Mouse (Mus musculus) embryonic fibroblast, embryonic 13.5 days (primary cell): ENCODE measurements around the gene Aacs. TPM values are rescaled to one million over a fixed set of nuclear protein-coding genes. Genes with fewer than 3 reads are reported as not detected.

Experiments
- H3K27ac ChIP-seq: 2 replicates; pipeline ENCODE4 v1.5.1; 2012; ENCODE audit warnings: low read length, control low read depth, inconsistent platforms; ENCODE audit not compliant: insufficient read depth
- H3K4me1 ChIP-seq: 2 replicates; pipeline ENCODE4 v1.6.1; 2011; ENCODE audit warnings: low read length; ENCODE audit not compliant: control insufficient read depth, insufficient read depth
- H3K4me3 ChIP-seq: 2 replicates; pipeline ENCODE4 v1.5.1; 2011; ENCODE audit warnings: mild to moderate bottlenecking, control low read depth, low read length; ENCODE audit not compliant: insufficient read depth
- CTCF ChIP-seq: IDR thresholded peaks from 2 replicates; pipeline ENCODE4 v1.5.1; 2011; ENCODE audit warnings: mild to moderate bottlenecking, control low read depth, low read length, moderate library complexity, borderline replicate concordance; ENCODE audit not compliant: insufficient read depth
- POLR2A ChIP-seq: IDR thresholded peaks from 2 replicates; pipeline ENCODE4 v1.6.1; 2011; ENCODE audit warnings: low read depth, mild to moderate bottlenecking, control low read depth, low read length, moderate library complexity
- polyA plus RNA-seq: library from polyadenylated mRNA; stranded (reverse); fragments of >200 nt; gene quantifications from 2 replicates; pipeline ENCODE4 v1.2.4, GENCODE M21; 2011; ENCODE audit warnings: low read depth; ENCODE audit not compliant: missing spikeins, insufficient read length

Gene Aacs
- polyA plus RNA-seq, 1 experiment = 40.7 TPM

DNA sequence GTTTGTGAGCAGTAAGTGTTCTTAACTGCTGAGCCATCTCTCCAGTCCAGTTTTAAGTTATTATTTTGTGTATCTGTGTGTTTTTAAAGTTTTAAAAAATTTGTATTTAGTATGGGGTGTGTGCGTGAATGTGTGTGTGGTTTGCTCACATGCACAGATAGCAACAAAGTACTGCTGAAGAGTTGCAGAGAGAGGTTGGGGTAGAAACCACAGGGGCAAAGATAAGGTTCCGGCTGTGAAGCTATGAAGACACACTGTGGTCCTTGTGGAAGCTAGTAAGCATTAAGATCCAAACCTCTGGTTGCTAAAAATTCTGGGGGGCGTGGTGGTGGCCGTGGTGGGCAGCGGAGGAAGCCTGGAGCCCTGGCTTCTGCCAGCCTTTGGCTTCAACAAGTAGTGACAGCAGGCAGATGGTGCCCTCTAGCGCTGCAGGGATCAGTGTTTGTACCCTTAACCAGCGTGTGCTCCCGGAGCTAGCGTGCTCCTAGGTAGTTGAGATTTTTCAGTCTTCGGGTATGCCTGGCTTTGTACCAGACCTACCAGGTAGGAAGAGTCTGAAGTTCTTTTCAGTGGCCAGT lies 13.7 kb upstream of the Aacs start:
- TF ChIP-seq CTCF (peak; percentile 73; the same call in 1 of the 2 replicates), POLR2A (no peak)
- Histone ChIP-seq H3K4me1 (no peaks in the 10 kb centered on the region), H3K4me3 (no peak overlapping the region), H3K27ac (no peak overlapping the region)

GRCm38 (mm10) chr5:125465192-125465591 lies 10.4 kb upstream of the Aacs start:
- Histone ChIP-seq H3K4me1 (no peaks in the 10 kb centered on the region), H3K4me3 (no peak overlapping the region), H3K27ac (0 out of 2 replicates have a peak overlapping the region, but pooled peaks have one; percentile 16)
- TF ChIP-seq POLR2A = 0 out of 2 replicates have a peak, but pooled peaks have one; percentile 18
- TF ChIP-seq CTCF = no peak

DNA sequence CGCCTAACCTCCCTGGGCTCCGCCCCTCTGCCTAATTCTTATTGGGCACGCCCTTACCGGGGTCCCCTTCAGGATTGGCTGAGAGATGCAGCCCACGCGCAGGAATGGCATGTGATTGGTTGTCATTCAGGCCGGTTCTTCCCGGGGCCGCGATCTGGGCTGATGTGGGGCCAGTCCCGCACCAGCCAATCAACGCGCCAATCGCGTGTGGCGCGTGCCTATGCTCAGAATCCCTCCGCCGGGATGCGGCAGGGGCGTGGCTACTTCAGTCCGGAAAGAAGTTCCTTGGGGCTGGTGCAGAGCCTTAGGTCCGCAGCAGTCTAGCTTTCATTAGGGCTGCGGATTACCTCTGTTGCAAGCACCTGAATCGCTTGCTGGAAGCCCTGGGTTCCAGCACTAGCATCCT lies 9.9 kb upstream of the Aacs start:
- H3K4me3 ChIP-seq = peak overlapping the region; percentile 12; the same call in 1 of the 2 replicates
- TF ChIP-seq CTCF (no peak), POLR2A (peak; percentile 91)
- H3K27ac ChIP-seq = no peak overlapping the region
- H3K4me1 ChIP-seq = no peaks in the 10 kb centered on the region

DNA sequence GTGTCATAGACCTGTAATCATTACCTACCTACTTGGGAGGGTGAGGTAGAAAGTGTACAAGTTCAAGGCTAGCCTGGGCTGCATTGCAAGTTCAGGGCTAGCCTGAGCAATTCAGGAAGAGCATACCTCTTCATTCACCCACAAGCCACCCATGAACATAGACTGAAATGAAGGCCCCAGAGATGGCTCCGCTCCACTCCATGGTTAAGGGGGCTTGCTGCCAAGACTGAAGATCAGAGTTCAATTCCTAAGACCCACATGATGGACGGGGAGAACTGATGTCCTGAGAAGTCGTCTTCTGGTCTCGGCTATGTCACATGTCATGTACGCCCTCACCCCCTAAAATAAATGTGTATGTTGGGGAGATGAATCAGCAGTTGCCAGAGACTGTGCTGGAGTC lies 9.1 kb upstream of the Aacs start:
- Histone ChIP-seq H3K27ac (no peak overlapping the region), H3K4me1 (no peaks in the 10 kb centered on the region), H3K4me3 (no peak overlapping the region)
- TF ChIP-seq CTCF (no peak), POLR2A (no peak)

DNA sequence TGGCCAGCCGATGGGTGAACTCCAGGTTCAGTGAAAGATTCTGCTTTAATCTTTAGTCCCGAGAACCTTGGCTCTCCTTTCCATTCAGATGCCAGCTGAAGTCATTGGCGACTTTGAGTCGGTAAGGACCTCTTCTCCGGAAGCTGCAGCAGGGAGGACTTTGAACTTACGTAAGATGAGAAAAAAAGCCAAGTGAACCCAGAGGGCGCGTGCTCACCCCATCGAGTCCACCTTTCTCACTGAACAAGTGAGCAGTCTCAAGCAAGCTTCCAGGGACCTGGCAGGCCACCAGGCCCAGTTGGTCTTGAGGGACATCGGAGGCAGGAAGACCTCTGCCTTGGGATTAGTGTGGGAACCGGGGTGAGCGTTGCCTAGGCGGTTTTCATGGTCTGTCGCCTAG lies 8.4 kb upstream of the Aacs start:
- no peak for TF ChIP-seq POLR2A
- Histone ChIP-seq H3K4me3 (no peak overlapping the region), H3K27ac (no peak overlapping the region), H3K4me1 (no peaks in the 10 kb centered on the region)

DNA sequence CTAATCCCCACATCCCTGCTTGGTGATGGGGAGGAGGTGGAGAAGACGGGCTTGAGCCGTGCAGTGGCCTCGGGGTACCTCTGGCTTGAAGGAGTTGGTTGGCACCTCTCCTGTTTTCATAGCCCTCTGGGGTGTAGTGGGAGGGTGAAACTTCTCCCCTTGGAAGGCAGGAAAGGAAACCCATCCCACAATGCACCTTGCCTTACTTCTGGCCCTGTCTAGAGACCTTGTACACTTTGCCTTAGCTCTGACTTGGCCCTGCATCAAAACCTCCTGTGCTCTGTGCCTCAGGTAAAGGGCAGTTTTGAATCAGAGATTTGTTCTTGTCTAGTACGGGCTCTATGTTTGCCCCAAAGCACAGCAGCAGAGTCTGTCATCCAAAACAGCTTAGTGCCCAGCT lies 4.9 kb upstream of the Aacs start:
- Histone ChIP-seq H3K4me3 (no peak overlapping the region), H3K4me1 (no peaks in the 10 kb centered on the region), H3K27ac (no peak overlapping the region)
- TF ChIP-seq CTCF (no peak), POLR2A (no peak)

GRCm38 (mm10) chr5:125472796-125473475 lies 2.7 kb upstream of the Aacs start:
- peaks cover 3% of the 10 kb centered on the region; the same call in 1 of the 2 replicates for H3K4me1 ChIP-seq
- no peak overlapping the region for H3K27ac ChIP-seq
- H3K4me3 ChIP-seq = no peak overlapping the region
- no peak for TF ChIP-seq CTCF

- Histone ChIP-seq H3K4me1 (peaks cover 7% of the 10 kb centered on the region), H3K27ac (no peak overlapping the region), H3K4me3 (peak overlapping the region; percentile 37)
- no peak for TF ChIP-seq POLR2A
- TF ChIP-seq CTCF = no peak
Measured at GRCm38 (mm10) chr5:125475030-125475429, 584 bp upstream of the Aacs start.

- H3K4me3 ChIP-seq = peak overlapping the region; percentile 81
- no peak for TF ChIP-seq CTCF
- TF ChIP-seq POLR2A = no peak
- H3K27ac ChIP-seq = peak overlapping the region; percentile 76
- peaks cover 7% of the 10 kb centered on the region for H3K4me1 ChIP-seq
Measured at GRCm38 (mm10) chr5:125476286-125476625, 642 bp downstream of the Aacs start.

GRCm38 (mm10) chr5:125476799-125477198 lies 1.2 kb downstream of the Aacs start:
- Histone ChIP-seq H3K27ac (no peak overlapping the region; the same call in 1 of the 2 replicates), H3K4me3 (peak overlapping the region; percentile 81), H3K4me1 (peaks cover 7% of the 10 kb centered on the region)
- TF ChIP-seq POLR2A (no peak), CTCF (no peak)

DNA sequence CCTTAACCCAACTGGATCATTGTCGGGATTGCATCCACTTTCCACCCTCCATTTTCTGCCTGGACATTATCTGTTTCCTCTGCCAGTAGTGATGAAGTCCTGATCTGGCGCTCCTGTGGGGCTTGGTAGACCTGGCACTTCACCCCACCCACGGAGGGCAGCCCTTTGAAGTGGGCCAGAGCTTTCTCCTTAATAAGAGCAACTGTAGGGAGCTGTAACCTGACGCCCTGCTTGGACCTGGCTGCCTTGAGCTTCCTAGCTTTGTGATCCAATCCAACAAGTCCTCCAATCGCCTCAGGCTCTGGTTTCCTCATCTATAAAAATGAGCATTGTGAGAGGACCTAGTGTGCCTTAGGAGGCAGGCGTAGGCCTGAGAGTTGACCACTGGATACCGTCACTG lies 1.9 kb downstream of the Aacs start:
- H3K4me3 ChIP-seq = peak overlapping the region; percentile 81
- no peak overlapping the region for H3K27ac ChIP-seq
- H3K4me1 ChIP-seq = peaks cover 7% of the 10 kb centered on the region
- TF ChIP-seq POLR2A = no peak
- no peak for TF ChIP-seq CTCF
